ENCODE assay signal across 23 mouse cellular contexts in the genomic region with DNA sequence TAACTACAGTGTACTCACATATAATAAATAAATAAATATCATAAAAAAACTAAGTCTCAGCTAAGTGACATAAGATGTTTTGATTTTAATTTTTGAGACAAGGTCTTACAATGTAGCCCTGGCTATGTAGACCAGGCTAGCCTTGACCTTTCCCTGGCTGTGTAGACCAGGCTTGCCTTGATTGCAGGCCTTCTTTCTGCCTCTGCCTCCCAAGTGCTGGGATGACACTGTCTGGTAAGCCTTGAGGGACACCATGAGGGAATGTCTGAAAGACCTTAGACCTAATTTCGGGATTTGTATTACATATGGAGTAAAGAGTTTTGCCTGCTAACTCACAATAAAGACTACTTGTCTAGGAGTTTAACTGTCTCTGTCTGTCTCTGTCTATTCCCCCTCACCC.
"Had no signal": no experiment of that assay in that cellular context is flagged by ENCODE, and none has a peak within 500 bp of the region (broad histone marks: within the 10 kb centered on the region; RNA-seq: fewer than 3 reads in every experiment).

No protein-coding gene starts in this region.

- H3K9ac ChIP-seq: embryonic facial prominence, embryonic 12.5 days; embryonic facial prominence, embryonic 13.5 days; embryonic facial prominence, embryonic 15.5 days; forebrain, embryonic 12.5 days; forebrain, embryonic 13.5 days; forebrain, embryonic 15.5 days; forebrain, postnatal 0 days had no signal

- ATAC-seq: forebrain, embryonic 13.5 days; forebrain, embryonic 14.5 days; forebrain, embryonic 15.5 days; forebrain, embryonic 16.5 days; forebrain, postnatal 0 days had no signal

- DNase-seq: cerebellum, adult 2 months; cerebellum, adult 8-10 months; cerebellum, adult 9-11 months; cerebellum, postnatal 36 days; embryo, embryonic 11 days; forebrain, postnatal 0 days; gastrocnemius, adult 2 months; gastrocnemius, postnatal 10 days; gastrocnemius, postnatal 14 days; gastrocnemius, postnatal 25 days; gastrocnemius, postnatal 36 days; heart, adult 2 months had no signal

- H3K4me3 ChIP-seq: embryonic facial prominence, embryonic 10.5 days; embryonic facial prominence, embryonic 12.5 days; embryonic facial prominence, embryonic 13.5 days; embryonic facial prominence, embryonic 15.5 days; erythroblast, embryonic 14.5 days; forebrain, embryonic 10.5 days; forebrain, embryonic 12.5 days; forebrain, embryonic 13.5 days; forebrain, embryonic 15.5 days; gastrocnemius, adult 2 months; heart, adult 2 months had no signal

- H3K27ac ChIP-seq: embryonic facial prominence, embryonic 10.5 days; embryonic facial prominence, embryonic 12.5 days; embryonic facial prominence, embryonic 13.5 days; embryonic facial prominence, embryonic 15.5 days; forebrain, embryonic 10.5 days; forebrain, embryonic 15.5 days; gastrocnemius, adult 2 months; heart, adult 2 months had no signal

- H3K9me3 ChIP-seq: embryonic facial prominence, embryonic 10.5 days; embryonic facial prominence, embryonic 12.5 days; embryonic facial prominence, embryonic 13.5 days; embryonic facial prominence, embryonic 15.5 days; forebrain, embryonic 10.5 days; forebrain, embryonic 12.5 days; forebrain, embryonic 13.5 days; forebrain, embryonic 15.5 days had no signal

- H3K4me2 ChIP-seq: embryonic facial prominence, embryonic 12.5 days; embryonic facial prominence, embryonic 13.5 days; embryonic facial prominence, embryonic 15.5 days; forebrain, embryonic 12.5 days; forebrain, embryonic 13.5 days; forebrain, embryonic 15.5 days had no signal

- H3K36me3 ChIP-seq: embryonic facial prominence, embryonic 10.5 days; embryonic facial prominence, embryonic 12.5 days; embryonic facial prominence, embryonic 13.5 days; embryonic facial prominence, embryonic 15.5 days; forebrain, embryonic 10.5 days; forebrain, embryonic 12.5 days; forebrain, embryonic 15.5 days had no signal

- H3K27me3 ChIP-seq: embryonic facial prominence, embryonic 12.5 days; embryonic facial prominence, embryonic 13.5 days; embryonic facial prominence, embryonic 15.5 days; forebrain, embryonic 12.5 days; forebrain, embryonic 13.5 days; forebrain, embryonic 15.5 days had no signal
